Comparison of ENCODE assay signal across 8 mouse cellular contexts in genomic region chr13:107645121-107645864, GRCm38 (mm10).
A peak's percentile ranks its signal among the peaks of the same experiment; 100 is the strongest.
DNase-seq lines count a peak whose midpoint lies in the region; ATAC-seq and TF ChIP-seq lines count a peak whose summit lies in the region.

No protein-coding gene starts in this region.

- no peak for TF ChIP-seq POLR2A in heart, adult 2 months (IDR thresholded peaks at IDR 0.05; ENCODE audit: insufficient read depth, low read depth, low read length)

- WGBS in heart, adult 2 months = 12% methylated on average over 36 of the region's 36 CpGs
- 7% methylated on average over 36 of the region's 36 CpGs for WGBS in forebrain, postnatal 0 days
- WGBS in liver, embryonic 11.5 days = 2% methylated on average over 36 of the region's 36 CpGs
- WGBS in neural tube, embryonic 13.5 days = 3% methylated on average over 36 of the region's 36 CpGs

- no peak for TF ChIP-seq CTCF in heart, adult 2 months (IDR thresholded peaks at IDR 0.05)
- no peak for TF ChIP-seq CTCF in forebrain, postnatal 0 days (IDR thresholded peaks at IDR 0.05; ENCODE audit: low read depth)

- no peak overlapping the region for H3K27ac ChIP-seq in heart, adult 2 months
- H3K27ac ChIP-seq in forebrain, postnatal 0 days (ENCODE audit: low read depth, low read length) = peak overlapping the region; percentile 77
- no peak overlapping the region for H3K27ac ChIP-seq in liver, embryonic 11.5 days (ENCODE audit: low read depth, low read length)
- H3K27ac ChIP-seq in neural tube, embryonic 13.5 days (replicated peaks) = peak overlapping the region; percentile 80

- H3K79me2 ChIP-seq in heart, adult 2 months (replicated peaks; ENCODE audit: control insufficient read depth, insufficient read depth, low read length) = no peaks in the 10 kb centered on the region

- H3K4me1 ChIP-seq in heart, adult 2 months (ENCODE audit: control insufficient read depth, insufficient read depth, low read length) = no peaks in the 10 kb centered on the region
- peaks cover 7% of the 10 kb centered on the region; the same call in 1 of the 2 replicates for H3K4me1 ChIP-seq in forebrain, postnatal 0 days (ENCODE audit: insufficient read depth)
- H3K4me1 ChIP-seq in liver, embryonic 11.5 days (replicated peaks; ENCODE audit: control insufficient read depth, insufficient read depth, low read length) = 0 out of 2 replicates have a peak, but pooled peaks cover 4% of the 10 kb centered on the region
- peaks cover 30% of the 10 kb centered on the region for H3K4me1 ChIP-seq in neural tube, embryonic 13.5 days (replicated peaks)

- intact Hi-C loops in heart, adult 2 months (cut with DNase I) = no loop called here
- intact Hi-C loops in heart, postnatal 25 days (cut with DNase I) = no loop called here

- no peak overlapping the region for H3K9ac ChIP-seq in heart, adult 2 months (ENCODE audit: low read depth, low read length)
- peak overlapping the region; percentile 65 for H3K9ac ChIP-seq in forebrain, postnatal 0 days
- H3K9ac ChIP-seq in liver, embryonic 11.5 days (ENCODE audit: low read depth, low read length) = no peak overlapping the region
- H3K9ac ChIP-seq in neural tube, embryonic 13.5 days = peak overlapping the region; percentile 74

- peak in 1 of 2 experiments; percentile 19 for DNase-seq in heart, adult 2 months
- DNase-seq in heart, postnatal 25 days (ENCODE audit: low spot score) = no peak
- DNase-seq in forebrain, postnatal 0 days = no peak
- peak; percentile 37 for DNase-seq in liver, embryonic 11.5 days (ENCODE audit: low spot score)
- no peak for DNase-seq in thymus, postnatal 36 days
- DNase-seq in thymus, postnatal 10 days (ENCODE audit: low spot score in 2 of 2) = no peak

- H3K27me3 ChIP-seq in heart, adult 2 months (ENCODE audit: control insufficient read depth, insufficient read depth, low read length) = peaks cover 4% of the 10 kb centered on the region; the same call in 1 of the 2 replicates
- H3K27me3 ChIP-seq in forebrain, postnatal 0 days (ENCODE audit: insufficient read depth, low read length) = no peaks in the 10 kb centered on the region
- H3K27me3 ChIP-seq in liver, embryonic 11.5 days (replicated peaks; ENCODE audit: control insufficient read depth, insufficient read depth, low read length) = peaks cover 34% of the 10 kb centered on the region
- H3K27me3 ChIP-seq in neural tube, embryonic 13.5 days = peaks cover 27% of the 10 kb centered on the region

- peak; percentile 28 for ATAC-seq in activated CD4-positive, CD25-positive, alpha-beta regulatory T cell, adult 4 months
- ATAC-seq in forebrain, postnatal 0 days = no peak
- ATAC-seq in liver, embryonic 11.5 days (replicated peaks; ENCODE audit: low FRiP score) = no peak
- no peak for ATAC-seq in neural tube, embryonic 13.5 days (ENCODE audit: low read depth)

- H3K9me3 ChIP-seq in forebrain, postnatal 0 days (ENCODE audit: low read length) = no peaks in the 10 kb centered on the region
- no peaks in the 10 kb centered on the region for H3K9me3 ChIP-seq in liver, embryonic 11.5 days (ENCODE audit: control insufficient read depth, low read length)
- no peaks in the 10 kb centered on the region for H3K9me3 ChIP-seq in neural tube, embryonic 13.5 days

- H3K36me3 ChIP-seq in heart, adult 2 months (ENCODE audit: control insufficient read depth, insufficient read depth, low read length) = no peaks in the 10 kb centered on the region
- no peaks in the 10 kb centered on the region for H3K36me3 ChIP-seq in forebrain, postnatal 0 days (ENCODE audit: insufficient read depth)
- H3K36me3 ChIP-seq in liver, embryonic 11.5 days (ENCODE audit: control insufficient read depth, insufficient read depth, low read length) = no peaks in the 10 kb centered on the region
- H3K36me3 ChIP-seq in neural tube, embryonic 13.5 days = no peaks in the 10 kb centered on the region

- TF ChIP-seq EP300 in heart, adult 2 months (IDR thresholded peaks at IDR 0.05; ENCODE audit: insufficient read depth, low read depth, low read length) = no peak

- peak overlapping the region; percentile 30 for H3K4me3 ChIP-seq in heart, adult 2 months
- H3K4me3 ChIP-seq in forebrain, postnatal 0 days (ENCODE audit: low read depth, low read length) = peak overlapping the region; percentile 40
- peak overlapping the region; percentile 37 for H3K4me3 ChIP-seq in liver, embryonic 11.5 days (ENCODE audit: low read depth, low read length)
- H3K4me3 ChIP-seq in neural tube, embryonic 13.5 days = peak overlapping the region; percentile 38

- peak overlapping the region; percentile 66 for H3K4me2 ChIP-seq in forebrain, postnatal 0 days (ENCODE audit: low read depth)
- peak overlapping the region; percentile 64 for H3K4me2 ChIP-seq in liver, embryonic 11.5 days
- peak overlapping the region; percentile 57 for H3K4me2 ChIP-seq in neural tube, embryonic 13.5 days

Comparison
In these comparisons a context has a peak if more than half of its experiments do, and no peak if none do; other contexts are left out.
1. H3K27ac ChIP-seq: peak in forebrain, postnatal 0 days (single experiment) and neural tube, embryonic 13.5 days (single experiment); none in heart, adult 2 months (single experiment) and liver, embryonic 11.5 days (single experiment).
2. H3K9ac ChIP-seq: peak in forebrain, postnatal 0 days (single experiment) and neural tube, embryonic 13.5 days (single experiment); none in heart, adult 2 months (single experiment) and liver, embryonic 11.5 days (single experiment).
3. Peak in every context shown above with its lines, with median percentiles within 50 percentile points of each other: H3K4me3 ChIP-seq and H3K4me2 ChIP-seq.